16 mouse cellular contexts compared by ENCODE assay signal in genomic region chr4:142088836-142089235, GRCm38 (mm10).
"Had no signal": no experiment of that assay in that cellular context is flagged by ENCODE, and none has a peak within 500 bp of the region (broad histone marks: within the 10 kb centered on the region; RNA-seq: fewer than 3 reads in every experiment).

No protein-coding gene starts in this region.

- H3K9ac ChIP-seq: limb, embryonic 13.5 days; liver, embryonic 13.5 days; lung, embryonic 14.5 days had no signal

- H3K9me3 ChIP-seq: limb, embryonic 10.5 days; limb, embryonic 13.5 days; liver, embryonic 13.5 days had no signal

- DNase-seq: kidney, adult 2 months; kidney, postnatal 25 days; layer of hippocampus, adult 9-11 months; liver; liver, embryonic 13.5 days; lung, embryonic 14.5 days; thymus, adult 2 months; thymus, postnatal 14 days; thymus, postnatal 4 days had no signal

- H3K4me2 ChIP-seq: limb, embryonic 13.5 days; liver, embryonic 13.5 days; lung, embryonic 14.5 days had no signal

- ATAC-seq: lung, postnatal 0 days had no signal

- H3K36me3 ChIP-seq: limb, embryonic 10.5 days; limb, embryonic 13.5 days; liver, embryonic 13.5 days had no signal

- H3K27ac ChIP-seq: kidney, postnatal 0 days; layer of hippocampus, adult 2 months; limb, embryonic 10.5 days; limb, embryonic 13.5 days; liver, embryonic 13.5 days; macrophage; stomach, postnatal 0 days had no signal

- H3K4me3 ChIP-seq: layer of hippocampus, adult 2 months; limb, embryonic 10.5 days; limb, embryonic 13.5 days; liver, embryonic 13.5 days had no signal
